In genomic region chr4:48362367-48362766, GRCm38 (mm10) we compare ENCODE assay signal across 25 mouse cellular contexts.
"Had no signal": no experiment of that assay in that cellular context is flagged by ENCODE, and none has a peak within 500 bp of the region (broad histone marks: within the 10 kb centered on the region; RNA-seq: fewer than 3 reads in every experiment).

No protein-coding gene starts in this region.

- H3K27me3 ChIP-seq: embryonic facial prominence, embryonic 12.5 days; embryonic facial prominence, embryonic 13.5 days; embryonic facial prominence, embryonic 15.5 days; forebrain, embryonic 12.5 days; forebrain, embryonic 13.5 days; forebrain, embryonic 15.5 days; heart, embryonic 12.5 days had no signal

- H3K4me3 ChIP-seq: embryonic facial prominence, embryonic 10.5 days; embryonic facial prominence, embryonic 12.5 days; embryonic facial prominence, embryonic 13.5 days; embryonic facial prominence, embryonic 15.5 days; erythroblast, embryonic 14.5 days; forebrain, embryonic 10.5 days; forebrain, embryonic 12.5 days; forebrain, embryonic 13.5 days; forebrain, embryonic 15.5 days; gastrocnemius, adult 2 months; heart, adult 2 months; heart, embryonic 12.5 days had no signal

- H3K4me2 ChIP-seq: embryonic facial prominence, embryonic 12.5 days; embryonic facial prominence, embryonic 13.5 days; embryonic facial prominence, embryonic 15.5 days; forebrain, embryonic 12.5 days; forebrain, embryonic 13.5 days; forebrain, embryonic 15.5 days; heart, embryonic 11.5 days; heart, embryonic 12.5 days had no signal

- H3K9ac ChIP-seq: embryonic facial prominence, embryonic 12.5 days; embryonic facial prominence, embryonic 13.5 days; embryonic facial prominence, embryonic 15.5 days; forebrain, embryonic 12.5 days; forebrain, embryonic 13.5 days; forebrain, embryonic 15.5 days; forebrain, postnatal 0 days; heart, embryonic 12.5 days had no signal

- DNase-seq: cerebellum, adult 9-11 months; cerebellum, postnatal 10 days; cerebellum, postnatal 14 days; cerebellum, postnatal 25 days; cerebellum, postnatal 36 days; embryo, embryonic 11 days; forebrain, postnatal 0 days; gastrocnemius, adult 2 months; gastrocnemius, postnatal 10 days; gastrocnemius, postnatal 14 days; gastrocnemius, postnatal 25 days; gastrocnemius, postnatal 36 days; heart, adult 11 months; heart, adult 2 months had no signal

- H3K36me3 ChIP-seq: embryonic facial prominence, embryonic 10.5 days; embryonic facial prominence, embryonic 12.5 days; embryonic facial prominence, embryonic 13.5 days; embryonic facial prominence, embryonic 15.5 days; forebrain, embryonic 10.5 days; forebrain, embryonic 12.5 days; forebrain, embryonic 15.5 days; heart, embryonic 12.5 days had no signal

- H3K27ac ChIP-seq: embryonic facial prominence, embryonic 10.5 days; embryonic facial prominence, embryonic 12.5 days; embryonic facial prominence, embryonic 13.5 days; embryonic facial prominence, embryonic 15.5 days; forebrain, embryonic 10.5 days; forebrain, embryonic 12.5 days; forebrain, embryonic 13.5 days; forebrain, embryonic 15.5 days; gastrocnemius, adult 2 months; heart, adult 2 months had no signal

- H3K9me3 ChIP-seq: embryonic facial prominence, embryonic 12.5 days; embryonic facial prominence, embryonic 15.5 days; forebrain, embryonic 13.5 days; forebrain, embryonic 15.5 days; heart, embryonic 12.5 days had no signal

- H3K4me1 ChIP-seq: embryonic facial prominence, embryonic 10.5 days; embryonic facial prominence, embryonic 12.5 days; embryonic facial prominence, embryonic 13.5 days; embryonic facial prominence, embryonic 15.5 days; forebrain, embryonic 10.5 days; forebrain, embryonic 12.5 days; forebrain, embryonic 13.5 days; forebrain, embryonic 15.5 days; heart, embryonic 12.5 days had no signal
